Mouse (Mus musculus): ENCODE measurements around the gene Fcho2. TPM values are rescaled to one million over a fixed set of nuclear protein-coding genes. Genes with fewer than 3 reads are reported as not detected.
A peak's percentile ranks its signal among the peaks of the same experiment; 100 is the strongest.

The Fcho2 gene
- polyA plus RNA-seq, 1 experiment from 2014 or later = 16.6 TPM

- H3K4me3 ChIP-seq (ENCODE audit: low read depth, low read length) = no peak overlapping the region
- no peak for DNase-seq
- ATAC-seq = no peak
- no peaks in the 10 kb centered on the region for H3K9me3 ChIP-seq (ENCODE audit: low read length)
- TF ChIP-seq EP300 (IDR thresholded peaks at IDR 0.05; ENCODE audit: low read depth) (no peak), CTCF (IDR thresholded peaks at IDR 0.05; ENCODE audit: low read depth) (no peak)
- H3K4me2 ChIP-seq (ENCODE audit: low read depth, low read length) = no peak overlapping the region
- peaks cover 57% of the 10 kb centered on the region for H3K36me3 ChIP-seq (replicated peaks; ENCODE audit: insufficient read depth, low read length)
- H3K27me3 ChIP-seq (ENCODE audit: insufficient read depth, low read length) = no peaks in the 10 kb centered on the region
- H3K9ac ChIP-seq (replicated peaks) = no peak overlapping the region
- peaks cover 3% of the 10 kb centered on the region; the same call in 1 of the 2 replicates for H3K4me1 ChIP-seq (ENCODE audit: insufficient read depth)
- WGBS (ENCODE audit: insufficient replicate concordance) = 39% methylated on average over 3 of the region's 3 CpGs
- no peak overlapping the region for H3K27ac ChIP-seq (ENCODE audit: low read depth)
Observed at GRCm38 (mm10) chr13:98733292-98733691, 82.0 kb downstream of the Fcho2 start.

GRCm38 (mm10) chr13:98729271-98730062, 85.8 kb downstream of the Fcho2 start:
- DNase-seq = no peak
- Histone ChIP-seq H3K9ac (replicated peaks) (no peak overlapping the region), H3K36me3 (replicated peaks; ENCODE audit: insufficient read depth, low read length) (peaks cover 83% of the 10 kb centered on the region)

GRCm38 (mm10) chr13:98726494-98726893, 88.8 kb downstream of the Fcho2 start:
- 57% methylated on average over 4 of the region's 4 CpGs for WGBS (ENCODE audit: insufficient replicate concordance)
- no peak overlapping the region for H3K9ac ChIP-seq (replicated peaks)
- 0 out of 2 replicates have a peak, but pooled peaks have one; percentile 45 for ATAC-seq

More at GRCm38 (mm10) chr13:98729271-98730062, 85.8 kb downstream of the Fcho2 start:
- H3K27me3 ChIP-seq (ENCODE audit: insufficient read depth, low read length) = no peaks in the 10 kb centered on the region
- H3K27ac ChIP-seq (ENCODE audit: low read depth) = no peak overlapping the region
- H3K9me3 ChIP-seq (ENCODE audit: low read length) = no peaks in the 10 kb centered on the region
- ATAC-seq = no peak
- no peak overlapping the region for H3K4me3 ChIP-seq (ENCODE audit: low read depth, low read length)
- H3K4me1 ChIP-seq (ENCODE audit: insufficient read depth) = no peaks in the 10 kb centered on the region
- no peak for TF ChIP-seq EP300 (IDR thresholded peaks at IDR 0.05; ENCODE audit: low read depth)
- TF ChIP-seq CTCF (IDR thresholded peaks at IDR 0.05; ENCODE audit: low read depth) = peak; percentile 35
- no peak overlapping the region for H3K4me2 ChIP-seq (ENCODE audit: low read depth, low read length)
- WGBS (ENCODE audit: insufficient replicate concordance) = 58% methylated on average over 1 of the region's 1 CpGs

GRCm38 (mm10) chr13:98723430-98723829, 91.8 kb downstream of the Fcho2 start:
- H3K27me3 ChIP-seq (ENCODE audit: insufficient read depth, low read length) = no peaks in the 10 kb centered on the region
- ATAC-seq (no peak), DNase-seq (no peak)
- no peak overlapping the region for H3K9ac ChIP-seq (replicated peaks)
- TF ChIP-seq EP300 (IDR thresholded peaks at IDR 0.05; ENCODE audit: low read depth) (no peak), CTCF (IDR thresholded peaks at IDR 0.05; ENCODE audit: low read depth) (no peak)
- H3K36me3 ChIP-seq (replicated peaks; ENCODE audit: insufficient read depth, low read length) = peaks cover 47% of the 10 kb centered on the region
- no peaks in the 10 kb centered on the region for H3K9me3 ChIP-seq (ENCODE audit: low read length)
- no peak overlapping the region for H3K27ac ChIP-seq (ENCODE audit: low read depth)
- no peak overlapping the region for H3K4me2 ChIP-seq (ENCODE audit: low read depth, low read length)
- no peaks in the 10 kb centered on the region for H3K4me1 ChIP-seq (ENCODE audit: insufficient read depth)
- H3K4me3 ChIP-seq (ENCODE audit: low read depth, low read length) = no peak overlapping the region
- WGBS (ENCODE audit: insufficient replicate concordance) = 51% methylated on average over 1 of the region's 1 CpGs

More at GRCm38 (mm10) chr13:98726494-98726893, 88.8 kb downstream of the Fcho2 start:
- Histone ChIP-seq H3K27me3 (ENCODE audit: insufficient read depth, low read length) (no peaks in the 10 kb centered on the region), H3K36me3 (replicated peaks; ENCODE audit: insufficient read depth, low read length) (peaks cover 71% of the 10 kb centered on the region), H3K9me3 (ENCODE audit: low read length) (no peaks in the 10 kb centered on the region), H3K4me3 (ENCODE audit: low read depth, low read length) (no peak overlapping the region), H3K4me2 (ENCODE audit: low read depth, low read length) (no peak overlapping the region), H3K27ac (ENCODE audit: low read depth) (no peak overlapping the region), H3K4me1 (ENCODE audit: insufficient read depth) (no peaks in the 10 kb centered on the region)
- no peak for DNase-seq
- TF ChIP-seq CTCF (IDR thresholded peaks at IDR 0.05; ENCODE audit: low read depth) (peak; percentile 70), EP300 (IDR thresholded peaks at IDR 0.05; ENCODE audit: low read depth) (no peak)

- no peak for TF ChIP-seq EP300 (IDR thresholded peaks at IDR 0.05; ENCODE audit: low read depth)
- no peak for TF ChIP-seq CTCF (IDR thresholded peaks at IDR 0.05; ENCODE audit: low read depth)
- Histone ChIP-seq H3K27me3 (ENCODE audit: insufficient read depth, low read length) (no peaks in the 10 kb centered on the region), H3K9ac (replicated peaks) (no peak overlapping the region), H3K4me2 (ENCODE audit: low read depth, low read length) (no peak overlapping the region), H3K9me3 (ENCODE audit: low read length) (no peaks in the 10 kb centered on the region), H3K27ac (ENCODE audit: low read depth) (no peak overlapping the region), H3K4me1 (ENCODE audit: insufficient read depth) (no peaks in the 10 kb centered on the region), H3K4me3 (ENCODE audit: low read depth, low read length) (no peak overlapping the region), H3K36me3 (replicated peaks; ENCODE audit: insufficient read depth, low read length) (peaks cover 38% of the 10 kb centered on the region)
- DNase-seq (no peak), ATAC-seq (no peak)
- WGBS (ENCODE audit: insufficient replicate concordance) = 57% methylated on average over 1 of the region's 1 CpGs
Observed at GRCm38 (mm10) chr13:98722296-98722695, 93.0 kb downstream of the Fcho2 start.

GRCm38 (mm10) chr13:98716176-98716575, 99.1 kb downstream of the Fcho2 start:
- Histone ChIP-seq H3K9me3 (ENCODE audit: low read length) (no peaks in the 10 kb centered on the region), H3K9ac (replicated peaks) (no peak overlapping the region), H3K27me3 (ENCODE audit: insufficient read depth, low read length) (no peaks in the 10 kb centered on the region), H3K4me2 (ENCODE audit: low read depth, low read length) (no peak overlapping the region), H3K4me1 (ENCODE audit: insufficient read depth) (no peaks in the 10 kb centered on the region; the same call in 1 of the 2 replicates), H3K27ac (ENCODE audit: low read depth) (no peak overlapping the region), H3K36me3 (replicated peaks; ENCODE audit: insufficient read depth, low read length) (no peaks in the 10 kb centered on the region), H3K4me3 (ENCODE audit: low read depth, low read length) (no peak overlapping the region)
- TF ChIP-seq EP300 (IDR thresholded peaks at IDR 0.05; ENCODE audit: low read depth) (no peak), CTCF (IDR thresholded peaks at IDR 0.05; ENCODE audit: low read depth) (no peak)
- 84% methylated on average over 8 of the region's 8 CpGs for WGBS (ENCODE audit: insufficient replicate concordance)
- ATAC-seq = peak; percentile 26
- no peak for DNase-seq

Data from liver, postnatal 0 days (tissue).